Mouse (Mus musculus): ENCODE data around the gene Tesc. TPM values are rescaled to one million over a fixed set of nuclear protein-coding genes. Genes with fewer than 3 reads are reported as not detected.

The Tesc gene
- polyA plus RNA-seq, 1 experiment, result 48.4 TPM

DNA sequence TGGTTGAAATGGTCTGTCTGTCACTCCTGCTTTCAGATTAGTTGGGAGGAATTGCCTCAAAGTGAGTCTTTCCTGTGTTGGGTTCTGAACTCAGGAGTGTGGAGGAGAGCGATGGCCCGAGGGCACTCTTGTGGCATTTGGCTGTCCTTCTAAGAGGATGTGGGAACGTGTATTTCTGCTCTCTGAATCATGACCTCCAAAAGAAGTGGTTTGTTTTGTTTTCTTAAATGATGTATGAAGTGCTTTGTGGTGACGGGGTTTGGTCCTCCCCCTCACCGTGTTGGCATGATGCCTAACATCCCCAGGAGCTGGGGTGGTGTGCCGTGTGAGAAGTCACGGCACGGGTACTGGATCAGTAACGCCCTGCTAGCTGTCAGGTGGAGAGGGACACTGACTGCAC lies 39.2 kb upstream of the Tesc start:
- H3K27ac ChIP-seq (ENCODE audit: control insufficient read depth, insufficient read depth, low read length), result no peak overlapping the region
- 83% methylated on average over 9 of the region's 9 CpGs for WGBS
- H3K4me1 ChIP-seq (replicated peaks; ENCODE audit: control insufficient read depth, insufficient read depth, low read length), result no peaks in the 10 kb centered on the region
- TF ChIP-seq CTCF (IDR thresholded peaks at IDR 0.05; ENCODE audit: borderline replicate concordance, control insufficient read depth, extremely low read depth, insufficient read depth, low read length, poor library complexity), result no peak
- TF ChIP-seq POLR2A (IDR thresholded peaks at IDR 0.05; ENCODE audit: control insufficient read depth, extremely low read depth, insufficient read depth, low read length, poor library complexity), result no peak
- no peaks in the 10 kb centered on the region for H3K27me3 ChIP-seq (ENCODE audit: control insufficient read depth, insufficient read depth, low read length)
- DNase-seq, result no peak
- no peak overlapping the region for H3K4me3 ChIP-seq (ENCODE audit: control insufficient read depth, insufficient read depth, low read length)
- peaks cover 37% of the 10 kb centered on the region for H3K36me3 ChIP-seq (ENCODE audit: control insufficient read depth, insufficient read depth, low read length)

DNA sequence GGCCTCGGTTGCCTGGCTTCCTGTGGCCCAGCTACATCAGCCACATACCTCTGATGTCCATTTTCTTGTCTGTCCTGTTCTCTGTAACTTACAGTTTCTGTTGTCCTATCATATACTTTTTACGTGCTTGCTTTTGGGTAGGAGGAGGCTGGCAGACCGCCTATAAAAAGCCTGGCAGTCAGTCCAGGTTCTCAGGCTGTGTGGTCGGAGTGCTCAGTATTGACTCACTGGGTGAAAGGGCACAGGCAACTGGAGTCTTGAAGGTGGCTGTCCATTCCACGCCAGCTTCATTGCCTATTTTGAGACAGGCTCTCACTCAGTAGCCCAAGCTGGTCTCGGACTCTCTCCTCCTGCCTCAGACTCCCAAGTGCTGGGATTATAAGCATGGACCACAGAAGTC lies 37.8 kb upstream of the Tesc start:
- Histone ChIP-seq H3K27ac (ENCODE audit: control insufficient read depth, insufficient read depth, low read length) (no peak overlapping the region), H3K4me1 (replicated peaks; ENCODE audit: control insufficient read depth, insufficient read depth, low read length) (no peaks in the 10 kb centered on the region), H3K36me3 (ENCODE audit: control insufficient read depth, insufficient read depth, low read length) (peaks cover 50% of the 10 kb centered on the region), H3K27me3 (ENCODE audit: control insufficient read depth, insufficient read depth, low read length) (no peaks in the 10 kb centered on the region), H3K4me3 (ENCODE audit: control insufficient read depth, insufficient read depth, low read length) (no peak overlapping the region)
- DNase-seq, result no peak
- no peak for TF ChIP-seq POLR2A (IDR thresholded peaks at IDR 0.05; ENCODE audit: control insufficient read depth, extremely low read depth, insufficient read depth, low read length, poor library complexity)
- no peak for TF ChIP-seq CTCF (IDR thresholded peaks at IDR 0.05; ENCODE audit: borderline replicate concordance, control insufficient read depth, extremely low read depth, insufficient read depth, low read length, poor library complexity)
- WGBS, result 91% methylated on average over 6 of the region's 6 CpGs

DNA sequence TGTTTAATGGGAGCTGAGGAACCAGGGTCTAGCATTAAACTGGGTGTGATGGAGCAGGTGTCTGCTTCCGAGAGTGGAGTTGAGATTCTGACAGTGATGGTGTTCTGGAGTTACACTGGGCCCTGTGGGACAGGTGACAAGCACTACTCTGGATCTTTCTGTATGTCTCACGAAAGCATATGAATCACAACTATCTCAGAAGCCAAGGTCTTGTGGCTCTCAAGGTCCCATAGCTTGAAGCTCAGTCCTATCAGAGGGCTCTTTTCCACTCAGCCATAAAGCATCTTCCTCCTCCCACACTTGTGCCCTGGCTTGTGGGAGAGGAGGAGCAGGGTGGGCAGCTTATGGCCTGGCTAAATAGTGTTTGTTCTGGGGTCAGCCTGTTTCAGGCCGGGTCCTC lies 36.6 kb upstream of the Tesc start:
- no peak for TF ChIP-seq CTCF (IDR thresholded peaks at IDR 0.05; ENCODE audit: borderline replicate concordance, control insufficient read depth, extremely low read depth, insufficient read depth, low read length, poor library complexity)
- TF ChIP-seq POLR2A (IDR thresholded peaks at IDR 0.05; ENCODE audit: control insufficient read depth, extremely low read depth, insufficient read depth, low read length, poor library complexity), result no peak
- DNase-seq, result no peak
- no peaks in the 10 kb centered on the region for H3K4me1 ChIP-seq (replicated peaks; ENCODE audit: control insufficient read depth, insufficient read depth, low read length)
- peaks cover 62% of the 10 kb centered on the region for H3K36me3 ChIP-seq (ENCODE audit: control insufficient read depth, insufficient read depth, low read length)
- H3K27me3 ChIP-seq (ENCODE audit: control insufficient read depth, insufficient read depth, low read length), result no peaks in the 10 kb centered on the region
- 86% methylated on average over 3 of the region's 3 CpGs for WGBS
- no peak overlapping the region for H3K4me3 ChIP-seq (ENCODE audit: control insufficient read depth, insufficient read depth, low read length)
- H3K27ac ChIP-seq (ENCODE audit: control insufficient read depth, insufficient read depth, low read length), result no peak overlapping the region

DNA sequence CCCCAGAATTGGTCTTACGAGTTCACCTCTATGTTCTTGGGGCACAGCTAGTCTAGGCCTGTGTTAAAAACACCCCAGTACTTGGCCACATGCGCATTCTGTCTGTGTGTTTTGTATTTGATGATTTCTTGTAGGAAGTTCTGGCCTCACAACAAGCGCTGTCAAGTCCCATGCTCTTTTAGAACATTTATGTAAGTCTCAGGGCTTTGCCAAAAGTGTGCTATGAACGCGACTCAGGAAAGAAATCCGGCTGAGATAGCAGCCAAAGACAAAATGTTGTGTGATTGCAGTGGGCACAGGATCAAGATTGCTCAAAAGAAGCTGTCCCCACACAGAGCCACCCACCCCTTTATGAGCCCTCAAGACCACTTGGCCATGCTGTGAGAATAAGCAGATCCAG lies 34.0 kb upstream of the Tesc start:
- Histone ChIP-seq H3K27me3 (ENCODE audit: control insufficient read depth, insufficient read depth, low read length) (no peaks in the 10 kb centered on the region), H3K27ac (ENCODE audit: control insufficient read depth, insufficient read depth, low read length) (no peak overlapping the region), H3K36me3 (ENCODE audit: control insufficient read depth, insufficient read depth, low read length) (peaks cover 60% of the 10 kb centered on the region), H3K4me3 (ENCODE audit: control insufficient read depth, insufficient read depth, low read length) (no peak overlapping the region), H3K4me1 (replicated peaks; ENCODE audit: control insufficient read depth, insufficient read depth, low read length) (no peaks in the 10 kb centered on the region)
- DNase-seq, result no peak
- 93% methylated on average over 6 of the region's 6 CpGs for WGBS
- TF ChIP-seq CTCF (IDR thresholded peaks at IDR 0.05; ENCODE audit: borderline replicate concordance, control insufficient read depth, extremely low read depth, insufficient read depth, low read length, poor library complexity), result no peak
- no peak for TF ChIP-seq POLR2A (IDR thresholded peaks at IDR 0.05; ENCODE audit: control insufficient read depth, extremely low read depth, insufficient read depth, low read length, poor library complexity)

DNA sequence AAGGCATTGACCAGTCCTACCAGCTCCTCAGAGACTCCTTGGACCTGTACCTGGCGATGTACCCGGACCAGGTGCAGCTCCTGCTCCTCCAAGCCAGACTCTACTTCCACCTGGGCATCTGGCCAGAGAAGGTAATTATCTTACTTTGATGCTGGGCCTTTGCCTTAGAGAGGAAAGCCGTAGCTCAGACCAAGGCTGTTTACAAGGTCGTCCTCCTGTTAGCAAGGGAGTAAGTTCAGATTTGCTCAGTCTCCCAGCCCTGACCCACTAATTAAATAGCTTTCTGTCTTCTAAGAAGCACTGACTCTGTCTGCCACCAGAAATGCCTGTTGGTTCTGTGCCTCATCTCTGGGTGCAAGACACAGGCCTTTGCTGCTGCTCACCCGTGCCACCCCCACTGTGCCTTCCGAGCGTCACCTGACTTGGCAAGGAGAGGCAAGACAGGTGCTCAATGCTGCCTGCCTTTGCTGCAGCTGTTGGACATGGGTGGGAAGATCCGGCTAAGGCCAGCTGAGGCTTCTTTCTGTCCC lies 32.1 kb upstream of the Tesc start:
- no peaks in the 10 kb centered on the region for H3K27me3 ChIP-seq (ENCODE audit: control insufficient read depth, insufficient read depth, low read length)
- DNase-seq, result no peak
- TF ChIP-seq POLR2A (IDR thresholded peaks at IDR 0.05; ENCODE audit: control insufficient read depth, extremely low read depth, insufficient read depth, low read length, poor library complexity) (no peak), CTCF (IDR thresholded peaks at IDR 0.05; ENCODE audit: borderline replicate concordance, control insufficient read depth, extremely low read depth, insufficient read depth, low read length, poor library complexity) (no peak)
- WGBS, result 94% methylated on average over 8 of the region's 8 CpGs
- no peaks in the 10 kb centered on the region for H3K4me1 ChIP-seq (replicated peaks; ENCODE audit: control insufficient read depth, insufficient read depth, low read length)
- no peak overlapping the region for H3K27ac ChIP-seq (ENCODE audit: control insufficient read depth, insufficient read depth, low read length)
- peaks cover 51% of the 10 kb centered on the region for H3K36me3 ChIP-seq (ENCODE audit: control insufficient read depth, insufficient read depth, low read length)
- H3K4me3 ChIP-seq (ENCODE audit: control insufficient read depth, insufficient read depth, low read length), result no peak overlapping the region

DNA sequence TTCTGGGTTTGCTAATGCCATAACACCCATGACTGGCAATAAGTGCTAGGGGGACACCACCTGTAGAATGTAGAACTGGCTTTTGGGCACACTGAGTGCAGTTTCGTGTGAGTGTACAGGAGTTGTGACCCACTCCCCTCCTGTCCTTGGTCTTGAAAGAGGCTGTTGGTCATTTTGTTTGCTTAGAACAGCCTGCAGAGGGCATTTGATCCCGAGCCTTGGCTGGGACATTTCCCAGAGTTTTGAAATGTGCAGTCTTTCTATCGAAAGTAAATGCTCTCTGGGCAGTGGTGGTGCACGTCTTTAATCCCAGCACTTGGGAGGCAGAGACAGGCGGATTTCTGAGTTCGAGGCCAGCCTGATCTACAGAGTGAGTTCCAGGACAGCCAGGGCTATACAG lies 31.6 kb upstream of the Tesc start:
- Histone ChIP-seq H3K27me3 (ENCODE audit: control insufficient read depth, insufficient read depth, low read length) (no peaks in the 10 kb centered on the region), H3K4me1 (replicated peaks; ENCODE audit: control insufficient read depth, insufficient read depth, low read length) (no peaks in the 10 kb centered on the region), H3K4me3 (ENCODE audit: control insufficient read depth, insufficient read depth, low read length) (no peak overlapping the region), H3K36me3 (ENCODE audit: control insufficient read depth, insufficient read depth, low read length) (peaks cover 48% of the 10 kb centered on the region), H3K27ac (ENCODE audit: control insufficient read depth, insufficient read depth, low read length) (no peak overlapping the region)
- DNase-seq, result no peak
- WGBS, result 97% methylated on average over 6 of the region's 6 CpGs
- no peak for TF ChIP-seq POLR2A (IDR thresholded peaks at IDR 0.05; ENCODE audit: control insufficient read depth, extremely low read depth, insufficient read depth, low read length, poor library complexity)
- no peak for TF ChIP-seq CTCF (IDR thresholded peaks at IDR 0.05; ENCODE audit: borderline replicate concordance, control insufficient read depth, extremely low read depth, insufficient read depth, low read length, poor library complexity)

DNA sequence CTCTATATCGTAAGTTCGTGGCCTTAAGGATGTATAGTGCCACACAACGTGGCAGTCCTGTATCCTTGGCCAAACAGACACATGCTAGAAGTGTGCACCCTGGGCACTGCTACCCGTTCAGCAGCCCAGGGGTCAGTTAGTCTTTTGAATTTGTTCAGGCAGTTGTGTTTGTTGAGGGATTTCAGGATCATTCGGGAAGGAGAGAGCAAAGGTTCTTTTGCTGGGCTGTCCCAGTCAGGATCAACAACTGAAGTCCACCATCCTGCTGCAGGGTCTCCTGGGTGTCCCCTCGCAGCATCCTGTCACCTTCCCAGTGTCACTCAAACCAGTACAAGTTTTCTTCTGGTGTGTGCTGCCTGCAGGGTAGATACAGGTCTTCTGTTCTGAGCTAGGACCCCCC lies 31.0 kb upstream of the Tesc start:
- WGBS, result 93% methylated on average over 6 of the region's 6 CpGs
- Histone ChIP-seq H3K36me3 (ENCODE audit: control insufficient read depth, insufficient read depth, low read length) (peaks cover 47% of the 10 kb centered on the region), H3K4me1 (replicated peaks; ENCODE audit: control insufficient read depth, insufficient read depth, low read length) (no peaks in the 10 kb centered on the region), H3K27me3 (ENCODE audit: control insufficient read depth, insufficient read depth, low read length) (no peaks in the 10 kb centered on the region), H3K27ac (ENCODE audit: control insufficient read depth, insufficient read depth, low read length) (no peak overlapping the region), H3K4me3 (ENCODE audit: control insufficient read depth, insufficient read depth, low read length) (no peak overlapping the region)
- TF ChIP-seq CTCF (IDR thresholded peaks at IDR 0.05; ENCODE audit: borderline replicate concordance, control insufficient read depth, extremely low read depth, insufficient read depth, low read length, poor library complexity), result no peak
- no peak for TF ChIP-seq POLR2A (IDR thresholded peaks at IDR 0.05; ENCODE audit: control insufficient read depth, extremely low read depth, insufficient read depth, low read length, poor library complexity)
- no peak for DNase-seq
